Mouse (Mus musculus): Measurements from ENCODE around the gene Ncapd2.

GRCm38 (mm10) chr6:125196301-125196700 is 4.8 kb upstream of the Ncapd2 start:
- TF ChIP-seq CTCF (conservative IDR thresholded peaks at IDR 0.05 in 1 of 2, IDR thresholded peaks at IDR 0.05 in 1 of 2; ENCODE audit: low read depth in 2 of 2, low read length in 2 of 2) (no peak), JUND (conservative IDR thresholded peaks at IDR 0.05; ENCODE audit: low read depth, low read length) (no peak), MAX (IDR thresholded peaks at IDR 0.05; ENCODE audit: low read length) (no peak), ZC3H11A (IDR thresholded peaks at IDR 0.05; ENCODE audit: low read depth, low read length) (no peak), USF2 (conservative IDR thresholded peaks at IDR 0.05; ENCODE audit: low read depth, low read length) (no peak), SIN3A (IDR thresholded peaks at IDR 0.05; ENCODE audit: low read length) (no peak), RAD21 (IDR thresholded peaks at IDR 0.05; ENCODE audit: low read depth, low read length) (no peak)

All from CH12.LX (cell line).